Comparison of ENCODE assay signal across 14 mouse cellular contexts in genomic region chr5:144112574-144113438, GRCm38 (mm10). TPM values are rescaled to one million over a fixed set of nuclear protein-coding genes. Genes with fewer than 3 reads are reported as not detected.
DNase-seq lines count a peak whose midpoint lies in the region; ATAC-seq and TF ChIP-seq lines count a peak whose summit lies in the region.
"Had no signal": no experiment of that assay in that cellular context is flagged by ENCODE, and none has a peak within 500 bp of the region (broad histone marks: within the 10 kb centered on the region; RNA-seq: fewer than 3 reads in every experiment).

No protein-coding gene starts in this region.

- WGBS in kidney, embryonic 16.5 days = 73% methylated on average over 11 of the region's 11 CpGs
- 40% methylated on average over 11 of the region's 11 CpGs for WGBS in cerebellum, adult 2 months
- 36% methylated on average over 10 of the region's 11 CpGs for WGBS in neural tube, embryonic 15.5 days

- H3K4me3 ChIP-seq in kidney, embryonic 16.5 days (ENCODE audit: low read length) = no peak overlapping the region
- no peak overlapping the region for H3K4me3 ChIP-seq in cerebellum, adult 2 months (replicated peaks; ENCODE audit: insufficient read depth, low read depth, low read length)
- H3K4me3 ChIP-seq in neural tube, embryonic 15.5 days (replicated peaks) = no peak overlapping the region
- H3K4me3 ChIP-seq: megakaryocyte, embryonic 14.5 days had no signal

- no peaks in the 10 kb centered on the region for H3K36me3 ChIP-seq in kidney, embryonic 16.5 days (ENCODE audit: insufficient read depth, low read length)
- no peaks in the 10 kb centered on the region for H3K36me3 ChIP-seq in neural tube, embryonic 15.5 days

- H3K9me3 ChIP-seq in kidney, embryonic 16.5 days (ENCODE audit: low read length) = no peaks in the 10 kb centered on the region
- no peaks in the 10 kb centered on the region for H3K9me3 ChIP-seq in neural tube, embryonic 15.5 days (replicated peaks)
- H3K9me3 ChIP-seq: megakaryocyte, embryonic 14.5 days had no signal

- peak; percentile 40 for DNase-seq in cerebellum, adult 11-12 months
- no peak for DNase-seq in cerebellum, postnatal 4 days (ENCODE audit: low spot score in 2 of 2)
- peak; percentile 17 to 30 for DNase-seq in kidney, postnatal 4 days
- peak; percentile 54 to 63 for DNase-seq in cerebellum, adult 2 months
- no peak for DNase-seq in left cerebral cortex, postnatal 25 days (ENCODE audit: low spot score in 2 of 2)
- DNase-seq in lung, postnatal 14 days = no peak
- DNase-seq: B cell, adult 2 months; gastrocnemius, postnatal 10 days; thymus, postnatal 36 days had no signal

- no peak overlapping the region for H3K4me2 ChIP-seq in kidney, embryonic 16.5 days (replicated peaks; ENCODE audit: low read depth, low read length)
- H3K4me2 ChIP-seq in neural tube, embryonic 15.5 days = no peak overlapping the region

- no peak overlapping the region for H3K27ac ChIP-seq in kidney, embryonic 16.5 days (ENCODE audit: low read length)
- H3K27ac ChIP-seq in cerebellum, adult 2 months (ENCODE audit: insufficient read depth, low read length) = no peak overlapping the region
- peak overlapping the region; percentile 68 for H3K27ac ChIP-seq in neural tube, embryonic 15.5 days (replicated peaks)
- H3K27ac ChIP-seq: liver, embryonic 14.5 days had no signal

- no peaks in the 10 kb centered on the region for H3K27me3 ChIP-seq in kidney, embryonic 16.5 days (ENCODE audit: insufficient read depth, low read length)
- H3K27me3 ChIP-seq in cerebellum, adult 2 months (ENCODE audit: control insufficient read depth, insufficient read depth, low read length) = no peaks in the 10 kb centered on the region
- H3K27me3 ChIP-seq in neural tube, embryonic 15.5 days (replicated peaks) = no peaks in the 10 kb centered on the region

- intact Hi-C loops in left cerebral cortex, postnatal 25 days (cut with DNase I) = no loop called here

- H3K9ac ChIP-seq in kidney, embryonic 16.5 days (replicated peaks; ENCODE audit: low read length) = no peak overlapping the region
- no peak overlapping the region for H3K9ac ChIP-seq in neural tube, embryonic 15.5 days (replicated peaks)
- H3K9ac ChIP-seq: liver, embryonic 14.5 days had no signal

- no peak for ATAC-seq in kidney, embryonic 16.5 days (ENCODE audit: low FRiP score, low TSS enrichment)
- ATAC-seq in neural tube, embryonic 15.5 days (ENCODE audit: low FRiP score) = no peak
- ATAC-seq: intestine, embryonic 16.5 days had no signal

- TF ChIP-seq CTCF in cerebellum, adult 2 months (IDR thresholded peaks at IDR 0.05; ENCODE audit: borderline replicate concordance, insufficient read depth, low read depth, low read length) = no peak

- H3K4me1 ChIP-seq in kidney, embryonic 16.5 days (ENCODE audit: insufficient read depth, low read length) = no peaks in the 10 kb centered on the region
- peaks cover 4% of the 10 kb centered on the region; the same call in 1 of the 2 replicates for H3K4me1 ChIP-seq in cerebellum, adult 2 months (ENCODE audit: control insufficient read depth, insufficient read depth, low read length)
- peaks cover 7% of the 10 kb centered on the region for H3K4me1 ChIP-seq in neural tube, embryonic 15.5 days

- no peak for TF ChIP-seq POLR2A in cerebellum, adult 2 months (IDR thresholded peaks at IDR 0.05; ENCODE audit: borderline replicate concordance, insufficient read depth, low read length)

RNA-seq across cellular contexts. Expression of gene Lmtk2, which starts 12.6 kb away (rescaled TPM):
- polyA plus RNA-seq in kidney, embryonic 16.5 days (2015; fragmentation: Nextera tagmentation; extraction: Ambion mirVana) = 5.6 and 6.5 TPM in 2 replicates
- polyA plus RNA-seq in cerebellum, adult 2 months (2012; rRNA removed) = 37.9 and 38.8 TPM in 2 replicates
- polyA plus RNA-seq in neural tube, embryonic 15.5 days (2015; fragmentation: Nextera tagmentation; extraction: Ambion mirVana) = 8.2 and 9.4 TPM in 2 replicates
- 100 to 1,000 TPM; 163 to 171 TPM for total RNA-seq in left cerebral cortex, postnatal 25 days (2021)

Comparison
In these comparisons a context has a peak if more than half of its experiments do, and no peak if none do; other contexts are left out.
1. DNase-seq: peak in cerebellum, adult 11-12 months (single experiment), kidney, postnatal 4 days (2 of 2) and cerebellum, adult 2 months (2 of 2); none in cerebellum, postnatal 4 days (0 of 2), left cerebral cortex, postnatal 25 days (0 of 2) and lung, postnatal 14 days (single experiment).